Mouse (Mus musculus): ENCODE measurements at regions not wholly inside any gene's neighbourhood (a gene's known extent, or its start where the extent isn't known, plus 50 kb on each side); places are given as distances from the start of the nearest gene placed in this dataset.

DNA sequence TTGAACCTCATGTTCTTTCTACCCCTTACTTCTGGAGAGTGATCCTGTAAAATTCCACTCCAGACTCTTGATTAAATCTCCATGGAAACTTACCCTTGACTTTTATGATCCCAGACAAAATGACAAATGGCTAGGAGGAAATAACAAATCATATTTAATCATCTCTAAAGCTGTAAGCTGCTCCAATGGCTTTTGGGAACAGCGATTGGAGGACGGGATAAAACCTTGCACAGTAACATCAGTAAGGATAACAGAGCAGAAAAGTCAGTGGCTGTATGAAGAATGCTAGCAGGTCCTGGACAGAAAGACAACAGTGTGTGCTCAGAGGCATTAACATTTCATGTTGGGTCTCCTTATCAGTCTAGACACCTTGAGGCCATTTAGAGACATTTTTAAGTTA lies 59.8 kb upstream of the A1bg start:
- Histone ChIP-seq H3K9ac (replicated peaks; ENCODE audit: low read depth, low read length) (no peak overlapping the region), H3K4me2 (ENCODE audit: low read depth, low read length) (no peak overlapping the region), H3K4me3 (ENCODE audit: low read depth, low read length) (no peak overlapping the region), H3K36me3 (replicated peaks; ENCODE audit: control insufficient read depth, insufficient read depth, low read length) (no peaks in the 10 kb centered on the region), H3K4me1 (ENCODE audit: control insufficient read depth, insufficient read depth) (no peaks in the 10 kb centered on the region), H3K27me3 (ENCODE audit: control insufficient read depth, insufficient read depth, low read length) (no peaks in the 10 kb centered on the region), H3K9me3 (replicated peaks; ENCODE audit: control insufficient read depth, low read length) (no peaks in the 10 kb centered on the region), H3K27ac (ENCODE audit: low read depth) (no peak overlapping the region)
- WGBS = 69% methylated on average over 2 of the region's 2 CpGs
- TF ChIP-seq CTCF (IDR thresholded peaks at IDR 0.05; ENCODE audit: low read depth) (no peak), EP300 (IDR thresholded peaks at IDR 0.05; ENCODE audit: low read depth) (no peak)
- ATAC-seq (ENCODE audit: insufficient read depth, low read depth) (no peak), DNase-seq (ENCODE audit: low spot score) (no peak)

All from heart, postnatal 0 days (tissue).